Mouse (Mus musculus) megakaryocyte, adult 5-6 weeks (primary cell): ENCODE results near the gene Cox19. TPM values are rescaled to one million over a fixed set of nuclear protein-coding genes. Genes with fewer than 3 reads are reported as not detected.

Source experiments
- ATAC-seq: 2 replicates; pipeline ENCODE4 v1.8.0; 2016; ENCODE audit warnings: mild to moderate bottlenecking, inconsistent platforms; ENCODE audit not compliant: poor library complexity, severe bottlenecking
- total RNA-seq, 2 experiments: library from RNA; stranded (forward) in 1 of 2; stranded (reverse) in 1 of 2; fragments of 153-499, 151-499 nt in 1 of 2; fragments of 221-1000, 200-1000 nt in 1 of 2; gene quantifications; 2 replicates each; pipeline versions ENCODE4 v1.2.3 to v1.2.4; 2015 to 2017

The Cox19 gene
- total RNA-seq, 2 experiments from 2014 or later: 20.0 to 35.6 TPM

GRCm38 (mm10) chr5:139382760-139383159 is 31.5 kb upstream of the Cox19 start:
- peak; percentile 30 for ATAC-seq

GRCm38 (mm10) chr5:139381586-139382513 is 30.6 kb upstream of the Cox19 start:
- ATAC-seq: peak; percentile 37

GRCm38 (mm10) chr5:139380385-139381248 is 29.4 kb upstream of the Cox19 start:
- ATAC-seq: peak; percentile 72

- peak; percentile 1; the same call in 1 of the 2 replicates for ATAC-seq
Observed at GRCm38 (mm10) chr5:139379771-139380384, 28.7 kb upstream of the Cox19 start.

- no peak for ATAC-seq
Observed at GRCm38 (mm10) chr5:139378986-139379629, 27.9 kb upstream of the Cox19 start.

GRCm38 (mm10) chr5:139378271-139378556 is 27.0 kb upstream of the Cox19 start:
- no peak for ATAC-seq

- ATAC-seq: no peak
Observed at GRCm38 (mm10) chr5:139377468-139378270, 26.5 kb upstream of the Cox19 start, which contains the start of gene Gpr146. Gpr146 (plus strand) TSS chr5:139377697.

- no peak for ATAC-seq
Observed at GRCm38 (mm10) chr5:139374841-139375240, 23.6 kb upstream of the Cox19 start.

- ATAC-seq: no peak
Observed at GRCm38 (mm10) chr5:139373889-139374444, 22.7 kb upstream of the Cox19 start.

- ATAC-seq: peak; percentile 22
Observed at GRCm38 (mm10) chr5:139373126-139373525, 21.9 kb upstream of the Cox19 start.

- ATAC-seq: peak; percentile 92
Observed at GRCm38 (mm10) chr5:139371631-139372401, 20.6 kb upstream of the Cox19 start.

GRCm38 (mm10) chr5:139371118-139371517 is 19.9 kb upstream of the Cox19 start:
- ATAC-seq: no peak

GRCm38 (mm10) chr5:139370336-139370735 is 19.1 kb upstream of the Cox19 start:
- no peak for ATAC-seq

GRCm38 (mm10) chr5:139368638-139369320 is 17.6 kb upstream of the Cox19 start:
- ATAC-seq: no peak

- ATAC-seq: no peak
Observed at GRCm38 (mm10) chr5:139367884-139368458, 16.8 kb upstream of the Cox19 start.

GRCm38 (mm10) chr5:139366484-139366883 is 15.3 kb upstream of the Cox19 start:
- no peak for ATAC-seq

- ATAC-seq: peak; percentile 73
Observed at GRCm38 (mm10) chr5:139365827-139366226, 14.6 kb upstream of the Cox19 start.
